Mouse (Mus musculus) skeletal muscle tissue, adult 2 months (tissue): Measurements from ENCODE around the gene Zic5.

Experiments
- DNase-seq: peaks from one replicate; pipeline ENCODE4 v3.0.0-alpha.2; 2012; ENCODE audit warnings: low read depth, low spot score

The Zic5 gene

GRCm38 (mm10) chr14:122480355-122480754 is 14.9 kb upstream of the Zic5 start:
- no peak for DNase-seq

GRCm38 (mm10) chr14:122479461-122480109 is 14.1 kb upstream of the Zic5 start:
- DNase-seq = no peak

- DNase-seq = no peak
These were observed 13.1 kb upstream of the Zic5 start for GRCm38 (mm10) chr14:122478574-122479011.

- no peak for DNase-seq
These were observed 12.6 kb upstream of the Zic5 start for GRCm38 (mm10) chr14:122477971-122478573.

- DNase-seq = no peak
These were observed 11.8 kb upstream of the Zic5 start for GRCm38 (mm10) chr14:122477261-122477671.

GRCm38 (mm10) chr14:122476822-122477215 is 11.3 kb upstream of the Zic5 start:
- DNase-seq = no peak

GRCm38 (mm10) chr14:122476041-122476821 is 10.8 kb upstream of the Zic5 start:
- DNase-seq = no peak

- no peak for DNase-seq
These were observed 10.1 kb upstream of the Zic5 start for GRCm38 (mm10) chr14:122475557-122476040.

GRCm38 (mm10) chr14:122474891-122475556 is 9.5 kb upstream of the Zic5 start, which contains the start of gene Zic2:
Zic2 (plus strand) TSS chr14:122475435.
- DNase-seq = no peak

GRCm38 (mm10) chr14:122474041-122474890 is 8.8 kb upstream of the Zic5 start:
- no peak for DNase-seq

- DNase-seq = no peak
These were observed 7.8 kb upstream of the Zic5 start for GRCm38 (mm10) chr14:122473211-122473751.

- no peak for DNase-seq
These were observed 7.2 kb upstream of the Zic5 start for GRCm38 (mm10) chr14:122472647-122473046.

GRCm38 (mm10) chr14:122472161-122472560 is 6.7 kb upstream of the Zic5 start:
- no peak for DNase-seq

GRCm38 (mm10) chr14:122471449-122472085 is 6.1 kb upstream of the Zic5 start:
- DNase-seq = no peak

- no peak for DNase-seq
These were observed 3.7 kb upstream of the Zic5 start for GRCm38 (mm10) chr14:122468971-122469755.

GRCm38 (mm10) chr14:122467926-122468841 is 2.7 kb upstream of the Zic5 start:
- DNase-seq = no peak

- DNase-seq = no peak
These were observed 1.4 kb upstream of the Zic5 start for GRCm38 (mm10) chr14:122466756-122467362.
